Mouse (Mus musculus) forebrain, embryonic 15.5 days (tissue): ENCODE measurements around the gene Hist1h2bc. TPM values are rescaled to one million over a fixed set of nuclear protein-coding genes. Genes with fewer than 3 reads are reported as not detected.
"Not testable (repeated sequence)": the region's sequence is repeated elsewhere in the genome, so short reads cannot be mapped to it uniquely, and the experiment has no call there.

Experiments
- ATAC-seq: fragments of 200-750 bp; cut with Nextera tagmentation; replicated peaks from 2 replicates; pipeline ENCODE4 v1.8.0; 2017; ENCODE audit warnings: mild to moderate bottlenecking, moderate TSS enrichment, moderate library complexity
- H3K27ac ChIP-seq: fragments of 300-500 bp; sonication (generic); replicated peaks from 2 replicates; pipeline ENCODE4 v1.5.1; 2015; ENCODE audit warnings: mild to moderate bottlenecking, inconsistent platforms
- H3K27me3 ChIP-seq: fragments of 300-500 bp; sonication (generic); 2 replicates; pipeline ENCODE4 v1.6.1; 2015; ENCODE audit warnings: inconsistent platforms
- H3K36me3 ChIP-seq: fragments of 300-500 bp; sonication (generic); 2 replicates; pipeline ENCODE4 v1.6.1; 2015; ENCODE audit warnings: mild to moderate bottlenecking, inconsistent platforms
- H3K4me1 ChIP-seq: fragments of 300-500 bp; sonication (generic); 2 replicates; pipeline ENCODE4 v1.6.1; 2015; ENCODE audit warnings: inconsistent platforms
- H3K4me2 ChIP-seq: fragments of 300-500 bp; sonication (generic); replicated peaks from 2 replicates; pipeline ENCODE4 v1.6.1; 2015; ENCODE audit warnings: mild to moderate bottlenecking, inconsistent platforms
- H3K4me3 ChIP-seq: fragments of 300-500 bp; sonication (generic); 2 replicates; pipeline ENCODE4 v1.5.1; 2015; ENCODE audit warnings: mild to moderate bottlenecking, inconsistent platforms
- H3K9ac ChIP-seq: fragments of 300-500 bp; sonication (generic); replicated peaks from 2 replicates; pipeline ENCODE4 v1.6.1; 2015; ENCODE audit warnings: mild to moderate bottlenecking, inconsistent platforms
- H3K9me3 ChIP-seq: fragments of 300-500 bp; sonication (generic); 2 replicates; pipeline ENCODE4 v1.6.1; 2016; ENCODE audit warnings: inconsistent platforms
- WGBS: fragments of 180-500 bp; shearing (Covaris S2); methylation state at CpG from one replicate; pipeline ENCODE4 v1.1.7; 2015; ENCODE audit warnings: mixed read lengths; 5-methylcytosine and 5-hydroxymethylcytosine counted together
- polyA plus RNA-seq: library from polyadenylated mRNA; unstranded; fragments of >200 nt; fragmentation: Nextera tagmentation; extraction: Ambion mirVana; gene quantifications from 2 replicates; pipeline ENCODE4 v1.2.1, GENCODE M21; 2015

The Hist1h2bc gene
- polyA plus RNA-seq, 1 experiment from 2014 or later: 33.7 TPM

DNA sequence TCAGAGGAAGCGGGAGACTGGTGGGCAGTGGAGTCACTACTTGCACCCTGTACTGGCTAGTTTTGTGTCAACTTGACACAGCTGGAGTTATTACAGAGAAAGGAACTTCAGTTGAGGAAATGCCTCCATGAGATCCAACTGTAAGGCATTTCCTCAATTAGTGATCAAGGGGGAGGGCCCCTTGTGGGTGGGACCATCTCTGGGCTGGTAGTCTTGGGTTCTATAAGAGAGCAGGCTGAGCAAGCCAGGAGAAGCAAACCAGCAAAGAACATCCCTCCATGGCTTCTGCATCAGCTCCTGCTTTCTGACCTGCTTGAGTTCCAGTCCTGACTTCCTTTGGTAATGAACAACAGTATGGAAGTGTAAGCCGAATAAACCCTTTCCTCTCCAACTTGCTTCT, 18.8 kb downstream of the Hist1h2bc start:
- H3K9me3 ChIP-seq, H3K9ac ChIP-seq, H3K27ac ChIP-seq, H3K4me3 ChIP-seq, H3K4me1 ChIP-seq, ATAC-seq, H3K36me3 ChIP-seq, H3K4me2 ChIP-seq, H3K27me3 ChIP-seq: not testable (repeated sequence)
- WGBS: 90% methylated on average over 2 of the region's 2 CpGs

DNA sequence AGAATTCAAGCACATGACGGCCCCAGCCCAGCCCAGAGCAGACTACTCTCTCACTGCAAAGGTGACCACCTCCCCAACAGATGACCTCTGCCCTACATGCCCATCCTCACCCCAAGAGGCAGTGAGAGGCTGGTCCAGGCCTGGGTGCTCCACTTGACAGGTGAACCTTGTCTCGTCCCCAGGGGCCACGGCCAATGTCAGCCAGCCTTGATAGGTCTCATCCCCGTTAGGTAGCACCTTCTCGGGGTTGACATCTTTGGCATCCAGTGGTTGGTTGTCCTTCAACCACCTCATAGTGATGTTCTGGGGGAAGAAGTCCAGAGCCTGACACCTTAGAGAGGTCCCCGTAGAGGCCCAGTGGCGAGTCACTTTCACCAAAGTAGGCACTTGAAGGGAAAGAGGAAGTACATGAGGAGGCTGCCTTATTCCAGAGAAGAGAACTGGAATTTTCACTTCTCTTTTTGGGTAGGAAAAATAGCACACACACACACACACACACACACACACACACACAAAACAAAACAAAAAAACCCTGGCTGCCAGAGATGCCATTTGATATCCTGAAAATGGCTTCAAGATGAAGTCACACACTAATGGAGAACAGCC, 21.9 kb downstream of the Hist1h2bc start:
- Histone ChIP-seq H3K9ac (no peak overlapping the region), H3K4me3 (no peak overlapping the region), H3K4me2 (no peak overlapping the region), H3K27ac (no peak overlapping the region), H3K9me3 (no peaks in the 10 kb centered on the region), H3K27me3 (no peaks in the 10 kb centered on the region; the same call in 1 of the 2 replicates), H3K36me3 (no peaks in the 10 kb centered on the region), H3K4me1 (peaks cover 16% of the 10 kb centered on the region)
- WGBS: 95% methylated on average over 7 of the region's 7 CpGs
- ATAC-seq: no peak

DNA sequence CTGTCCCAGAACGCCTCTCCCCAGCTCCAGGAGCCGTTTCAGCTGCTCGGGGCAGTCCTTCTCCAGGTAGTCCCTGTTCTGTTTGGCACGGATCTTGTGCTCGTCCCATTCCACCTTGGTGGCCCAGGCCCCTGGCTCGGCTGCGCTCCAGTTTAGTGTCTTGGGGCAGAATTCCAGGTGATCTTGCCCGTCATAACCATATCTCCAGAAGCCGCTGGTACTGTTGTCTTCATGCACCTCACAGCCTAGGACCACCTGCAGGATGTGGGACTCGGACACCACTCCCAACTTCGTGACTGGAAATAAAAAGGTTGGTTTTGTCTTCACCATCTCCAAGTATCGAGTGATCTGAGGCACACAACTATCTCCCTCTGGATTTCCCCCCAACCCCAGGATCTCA, 22.8 kb downstream of the Hist1h2bc start:
- Histone ChIP-seq H3K27ac (no peak overlapping the region), H3K27me3 (no peaks in the 10 kb centered on the region; the same call in 1 of the 2 replicates), H3K9ac (no peak overlapping the region), H3K36me3 (no peaks in the 10 kb centered on the region), H3K4me1 (peaks cover 16% of the 10 kb centered on the region), H3K9me3 (no peaks in the 10 kb centered on the region), H3K4me3 (no peak overlapping the region), H3K4me2 (no peak overlapping the region)
- WGBS: 94% methylated on average over 12 of the region's 12 CpGs
- ATAC-seq: no peak

DNA sequence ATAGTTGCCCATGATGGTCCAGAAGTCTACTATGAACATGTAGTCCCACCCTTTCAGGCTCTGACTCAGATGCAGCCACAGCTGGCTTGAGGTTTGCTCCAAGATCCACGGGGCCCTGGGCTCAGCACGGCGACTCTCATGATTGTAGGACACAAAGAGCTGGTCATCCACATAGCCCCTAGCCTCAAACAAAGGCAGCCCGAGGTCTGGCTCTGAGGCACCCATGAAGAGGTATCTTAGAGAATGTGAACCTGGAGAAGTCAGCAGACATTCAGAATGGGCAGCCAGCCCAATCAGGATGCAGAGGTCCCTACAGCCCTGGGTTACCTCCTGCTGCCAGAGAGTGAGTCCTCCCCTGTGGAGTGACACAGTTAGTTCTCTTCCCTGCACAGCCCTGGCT, 24.0 kb downstream of the Hist1h2bc start:
- Histone ChIP-seq H3K9ac (no peak overlapping the region), H3K27ac (no peak overlapping the region), H3K4me1 (peaks cover 16% of the 10 kb centered on the region), H3K4me2 (no peak overlapping the region), H3K27me3 (no peaks in the 10 kb centered on the region; the same call in 1 of the 2 replicates), H3K9me3 (no peaks in the 10 kb centered on the region), H3K4me3 (no peak overlapping the region), H3K36me3 (no peaks in the 10 kb centered on the region)
- ATAC-seq: no peak
- WGBS: 87% methylated on average over 4 of the region's 4 CpGs

DNA sequence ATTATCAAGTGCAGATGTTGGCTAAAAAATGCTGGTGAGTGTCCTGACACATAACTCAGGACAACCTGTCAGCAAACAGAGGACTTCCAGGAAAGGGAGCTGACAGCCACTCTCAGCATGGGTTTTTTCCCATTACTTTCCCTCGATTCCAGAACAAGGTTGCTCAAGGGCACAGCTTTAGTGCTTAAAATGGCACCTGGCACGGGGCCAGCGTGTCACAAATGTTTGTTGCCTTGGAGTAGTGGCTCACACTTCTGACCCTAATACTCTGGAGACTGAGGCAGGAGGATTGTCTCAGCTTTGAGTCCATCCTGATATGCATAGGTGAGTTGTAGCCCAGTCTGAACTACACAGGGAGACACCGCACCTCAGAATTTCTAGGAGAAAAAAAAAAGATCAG, 24.7 kb downstream of the Hist1h2bc start:
- Histone ChIP-seq H3K36me3 (no peaks in the 10 kb centered on the region), H3K27ac (no peak overlapping the region), H3K4me1 (peaks cover 16% of the 10 kb centered on the region)

DNA sequence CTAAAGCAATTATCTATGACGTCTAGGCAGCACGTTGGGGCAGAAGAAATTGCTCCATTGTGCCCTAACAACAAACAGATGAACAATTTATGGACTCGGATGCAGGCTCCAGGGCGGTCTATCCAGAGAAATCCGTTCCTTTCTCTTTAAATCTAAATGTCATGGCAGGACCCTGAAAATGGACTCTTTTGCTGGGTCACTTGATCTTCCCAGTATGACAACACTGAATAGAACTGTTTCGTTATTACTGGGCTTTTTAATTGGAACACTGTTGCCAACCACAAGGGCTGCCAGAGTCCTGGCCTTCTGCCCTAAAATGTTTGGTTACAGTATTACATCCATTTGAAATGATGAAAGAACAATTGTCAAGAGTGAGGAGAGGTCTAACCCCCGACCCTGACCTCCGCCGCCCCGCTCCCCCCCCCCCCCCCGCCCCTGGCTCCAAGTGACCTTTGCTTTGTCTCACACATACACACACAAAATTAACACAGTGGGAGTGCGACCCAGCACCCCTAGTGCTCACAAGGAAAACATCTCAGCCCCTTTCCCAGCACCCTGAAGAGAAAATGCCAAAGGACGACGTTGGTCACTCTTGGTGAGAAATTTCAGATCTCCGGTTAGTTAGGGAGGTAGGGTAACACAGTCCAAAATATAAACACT, 25.8 kb downstream of the Hist1h2bc start:
- H3K36me3 ChIP-seq: no peaks in the 10 kb centered on the region
- peak; percentile 26; the same call in 1 of the 2 replicates for ATAC-seq
- no peaks in the 10 kb centered on the region; the same call in 1 of the 2 replicates for H3K27me3 ChIP-seq
- WGBS: 15% methylated on average over 15 of the region's 15 CpGs
- H3K4me1 ChIP-seq: peaks cover 16% of the 10 kb centered on the region
- H3K4me2 ChIP-seq: peak overlapping the region; percentile 48
- peak overlapping the region; percentile 33 for H3K4me3 ChIP-seq
- H3K27ac ChIP-seq: no peak overlapping the region
- H3K9ac ChIP-seq: peak overlapping the region; percentile 43
- no peaks in the 10 kb centered on the region for H3K9me3 ChIP-seq

More for the DNA sequence above, 24.7 kb downstream of the Hist1h2bc start:
- no peak for ATAC-seq
- Histone ChIP-seq H3K4me2 (no peak overlapping the region), H3K27me3 (no peaks in the 10 kb centered on the region; the same call in 1 of the 2 replicates), H3K4me3 (no peak overlapping the region), H3K9me3 (no peaks in the 10 kb centered on the region), H3K9ac (no peak overlapping the region)
- 77% methylated on average over 4 of the region's 4 CpGs for WGBS

DNA sequence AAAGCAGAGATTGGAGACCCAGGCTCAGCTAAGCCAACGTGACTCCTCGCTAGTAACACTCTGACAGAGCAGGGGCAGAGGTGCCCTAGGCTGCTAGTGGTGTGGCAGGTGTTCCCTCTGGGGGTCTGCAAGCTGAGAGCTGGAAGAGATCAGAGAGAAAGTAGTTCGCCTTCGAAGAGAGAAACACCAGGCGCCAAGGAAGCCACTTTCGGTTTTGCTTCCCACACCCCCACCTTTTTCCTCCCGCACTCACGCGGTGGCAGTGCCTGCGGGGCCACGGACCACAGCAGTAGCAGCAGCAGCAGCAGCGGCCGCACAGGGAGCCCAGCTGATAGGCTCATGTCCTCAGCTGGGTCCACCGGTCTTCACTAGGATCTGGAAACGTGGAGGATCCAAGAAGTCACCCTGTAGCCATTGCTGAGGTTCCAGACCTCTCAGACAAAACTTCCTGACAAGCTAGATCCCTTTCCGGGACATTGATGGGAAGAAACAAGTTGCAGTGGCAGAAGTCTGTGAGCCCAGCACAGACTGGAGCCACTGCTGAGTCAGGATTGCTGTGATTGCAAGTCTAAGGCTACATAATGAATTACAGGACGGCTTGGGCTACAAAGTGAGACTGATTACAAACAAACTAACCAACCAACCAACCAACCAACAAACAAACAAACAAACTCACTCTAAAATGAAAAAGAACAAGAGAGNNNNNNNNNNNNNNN, 26.5 kb downstream of the Hist1h2bc start, which contains the start of gene Hfe:
Gene Hfe, minus strand, starts transcription at position 481 of the 716 bp plus-strand sequence.
- ATAC-seq: peak; percentile 58; the same call in 1 of the 2 replicates

DNA sequence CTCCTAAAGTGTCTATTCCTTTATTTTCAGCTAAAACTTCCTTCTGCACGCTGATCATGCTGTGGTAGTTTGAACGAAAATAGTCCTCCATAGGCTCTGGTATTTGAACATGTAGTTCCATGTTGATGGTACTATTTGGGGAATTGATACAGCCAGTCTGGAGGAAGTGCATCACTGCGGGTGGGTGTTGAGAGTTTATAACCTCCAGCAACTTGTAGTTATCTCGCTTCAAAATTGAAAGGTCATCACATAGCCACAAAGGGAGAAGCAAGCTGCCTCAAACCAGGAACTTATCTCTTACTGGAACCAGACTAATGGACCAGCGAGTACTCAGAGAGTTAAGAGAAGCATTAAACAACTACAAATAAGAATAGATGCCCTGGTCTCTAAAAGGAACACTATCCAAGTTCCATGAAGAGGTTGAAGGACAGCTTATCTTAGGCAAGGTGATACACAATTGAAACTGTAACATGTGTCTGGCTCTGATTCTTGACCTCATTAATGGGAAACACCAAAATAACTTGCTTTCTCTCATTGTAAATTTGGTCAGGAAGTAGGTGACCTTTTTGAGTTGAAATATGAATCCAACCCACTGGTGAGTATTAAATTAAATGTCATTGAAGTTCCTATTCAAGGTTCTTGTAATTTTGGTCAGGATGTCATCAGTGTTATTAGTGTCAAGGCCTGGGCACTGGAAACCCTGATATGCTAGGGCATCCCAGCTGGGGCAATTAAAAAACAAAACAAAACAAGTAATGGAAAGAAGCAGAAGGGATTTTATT, 32.5 kb downstream of the Hist1h2bc start:
- 86% methylated on average over 5 of the region's 5 CpGs for WGBS
- Histone ChIP-seq H3K4me2 (no peak overlapping the region), H3K36me3 (no peaks in the 10 kb centered on the region), H3K27me3 (no peaks in the 10 kb centered on the region), H3K4me3 (no peak overlapping the region), H3K4me1 (no peaks in the 10 kb centered on the region), H3K9ac (no peak overlapping the region), H3K9me3 (no peaks in the 10 kb centered on the region), H3K27ac (no peak overlapping the region)
- no peak for ATAC-seq

More for the DNA sequence above, 26.5 kb downstream of the Hist1h2bc start, which contains the start of gene Hfe:
- peak within 1 kb of the TSS; percentile 43 for H3K9ac ChIP-seq
- no peaks in the 10 kb centered on the region for H3K9me3 ChIP-seq
- 5% methylated on average over 17 of the region's 17 CpGs for WGBS
- peak within 1 kb of the TSS; percentile 48 for H3K4me2 ChIP-seq
- no peaks in the 10 kb centered on the region; the same call in 1 of the 2 replicates for H3K27me3 ChIP-seq
- H3K4me1 ChIP-seq: peaks cover 16% of the 10 kb centered on the region
- H3K27ac ChIP-seq: no peak within 1 kb of the TSS
- H3K36me3 ChIP-seq: no peaks in the 10 kb centered on the region
- H3K4me3 ChIP-seq: peak within 1 kb of the TSS; percentile 33

DNA sequence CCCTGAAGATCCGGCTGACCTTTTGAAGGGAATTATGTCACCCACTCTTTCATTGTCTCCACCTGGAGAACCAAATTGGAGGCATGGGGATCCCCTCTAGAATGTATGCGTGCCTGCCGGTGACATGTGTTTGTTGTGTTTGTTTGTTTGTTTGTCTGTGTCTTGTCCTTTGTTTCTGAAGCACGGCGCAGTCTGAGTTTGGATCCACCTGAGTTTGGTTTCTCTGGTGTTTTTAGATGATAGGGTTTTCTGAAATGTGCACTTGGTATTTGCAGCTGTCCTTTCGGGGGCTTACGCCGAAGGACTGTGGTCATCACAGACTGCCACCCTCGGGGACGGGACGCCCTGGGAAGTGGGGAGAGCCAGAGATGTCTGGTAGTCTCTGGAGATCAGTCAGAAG, 33.2 kb downstream of the Hist1h2bc start:
- H3K4me3 ChIP-seq: no peak overlapping the region
- 63% methylated on average over 11 of the region's 11 CpGs for WGBS
- no peaks in the 10 kb centered on the region for H3K36me3 ChIP-seq

DNA sequence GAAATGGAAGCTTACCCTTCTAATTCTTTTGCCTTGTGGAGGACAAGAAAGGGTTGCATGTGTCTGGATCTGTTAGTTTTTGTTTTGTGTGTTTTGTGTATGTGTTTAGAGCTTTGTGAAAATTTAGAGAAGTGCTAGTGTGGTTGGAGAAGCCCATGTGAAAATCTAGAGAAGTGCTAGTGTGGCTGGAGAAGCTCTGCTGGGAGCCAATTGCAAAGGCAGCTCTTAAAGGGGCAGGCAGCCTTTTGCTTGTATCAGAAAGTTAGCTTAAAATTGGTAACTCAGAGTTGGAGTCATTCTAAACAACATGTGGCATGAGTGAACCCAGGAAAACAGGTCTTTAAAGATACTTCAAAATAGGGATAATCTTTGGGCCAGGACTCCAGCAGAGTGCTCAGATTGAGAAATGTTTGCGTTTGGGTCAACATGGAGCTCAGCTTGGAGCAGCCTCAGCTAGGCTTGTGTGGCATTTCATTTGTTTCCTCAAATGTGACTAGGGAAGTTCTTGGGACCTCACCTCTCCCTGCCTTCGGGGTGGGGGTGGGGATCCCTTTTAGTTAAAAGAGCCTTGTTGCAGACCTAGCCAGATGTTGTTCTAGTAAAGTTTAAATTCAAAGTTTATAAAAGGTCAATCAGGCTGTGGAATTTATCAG, 33.7 kb downstream of the Hist1h2bc start:
- H3K4me1 ChIP-seq, ATAC-seq, H3K9me3 ChIP-seq, H3K27ac ChIP-seq, H3K36me3 ChIP-seq, H3K4me3 ChIP-seq, H3K27me3 ChIP-seq, H3K9ac ChIP-seq, H3K4me2 ChIP-seq: not testable (repeated sequence)
- WGBS: 10% methylated on average over 2 of the region's 2 CpGs

More for the DNA sequence above, 33.2 kb downstream of the Hist1h2bc start:
- ATAC-seq: no peak
- Histone ChIP-seq H3K9ac (no peak overlapping the region), H3K4me2 (no peak overlapping the region), H3K4me1 (no peaks in the 10 kb centered on the region), H3K9me3 (no peaks in the 10 kb centered on the region), H3K27ac (no peak overlapping the region), H3K27me3 (no peaks in the 10 kb centered on the region)

DNA sequence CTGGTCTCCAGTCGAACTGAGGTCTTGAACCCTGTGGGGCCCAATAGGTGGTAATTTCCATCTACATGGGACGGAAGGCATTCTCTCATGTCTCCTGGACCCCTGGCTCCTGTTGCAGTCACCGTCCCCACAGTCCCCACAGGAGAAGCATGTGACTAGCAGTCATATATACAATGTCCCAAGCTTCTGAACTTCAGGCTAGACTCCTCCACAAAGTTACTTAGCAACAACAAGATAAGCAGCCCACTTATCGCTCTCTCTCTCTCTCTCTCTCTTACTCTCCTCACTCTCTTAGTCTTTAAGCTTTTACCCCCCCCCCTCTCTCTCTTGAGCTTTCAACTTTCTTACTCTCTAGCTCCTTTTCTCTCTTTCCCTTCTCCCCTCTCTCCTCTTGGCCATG, 40.2 kb downstream of the Hist1h2bc start:
- Histone ChIP-seq H3K4me1 (no peaks in the 10 kb centered on the region), H3K4me2 (no peak overlapping the region), H3K9me3 (no peaks in the 10 kb centered on the region), H3K9ac (no peak overlapping the region), H3K27ac (no peak overlapping the region), H3K4me3 (no peak overlapping the region), H3K36me3 (no peaks in the 10 kb centered on the region), H3K27me3 (no peaks in the 10 kb centered on the region)
- no peak for ATAC-seq
- WGBS: 90% methylated on average over 4 of the region's 4 CpGs
